Mouse (Mus musculus) ES-CJ7 (cell line): ENCODE results near the gene Actr3b.
A peak's percentile ranks its signal among the peaks of the same experiment; 100 is the strongest.
"Not testable (repeated sequence)": the region's sequence is repeated elsewhere in the genome, so short reads cannot be mapped to it uniquely, and the experiment has no call there.

ENCODE experiments used
- DNase-seq: peaks from one replicate; pipeline ENCODE4 v3.0.0; 2011; ENCODE audit warnings: low read depth, low spot score

Actr3b gene

DNA sequence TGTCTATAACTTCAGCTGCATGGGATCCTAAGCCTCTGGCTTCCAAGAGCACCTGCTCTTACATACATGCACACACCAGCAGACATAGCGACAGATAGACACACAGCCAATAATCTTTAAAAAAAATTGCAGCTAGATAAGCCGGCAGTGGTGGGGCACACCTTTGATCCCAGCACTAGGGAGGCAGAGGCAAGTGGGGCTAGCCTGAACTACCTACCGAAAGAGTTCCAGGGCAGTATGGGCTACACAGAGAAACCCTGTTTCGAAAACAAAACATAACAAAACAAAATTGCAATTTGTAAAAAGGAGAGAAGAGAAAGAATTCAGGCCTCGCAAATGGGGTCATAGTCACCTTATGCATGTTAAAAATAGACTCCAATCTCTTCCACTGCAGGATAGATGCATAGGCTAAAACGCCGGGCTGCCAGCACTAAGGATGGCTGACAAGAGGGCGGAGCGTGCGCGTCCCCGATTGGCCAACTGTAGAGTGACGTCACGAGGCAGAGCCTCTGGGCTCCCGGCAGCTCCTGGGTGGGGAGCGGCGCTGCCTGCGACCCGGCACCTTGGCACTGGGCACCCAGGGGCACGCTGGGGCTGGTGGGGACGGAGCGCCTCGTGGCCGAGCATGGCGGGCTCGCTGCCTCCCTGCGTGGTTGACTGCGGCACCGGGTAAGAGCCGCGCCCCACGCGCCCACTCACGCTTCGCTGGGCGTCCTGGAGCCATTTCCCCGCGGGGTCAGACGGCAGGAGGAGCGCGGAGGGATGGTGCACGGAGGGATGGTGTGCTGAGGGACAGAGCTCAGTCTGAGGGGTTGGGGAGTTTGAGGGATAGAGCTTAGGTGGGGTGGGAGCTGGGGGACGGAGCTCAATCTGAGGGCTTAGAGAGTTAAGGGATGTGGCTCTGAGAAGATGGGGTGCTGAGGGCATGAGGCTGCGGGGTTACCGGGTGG is at the start of gene Actr3b:
Gene Actr3b (plus strand): TSS at position 538 of the 950 bp plus-strand sequence.
- peak; percentile 90 for DNase-seq

GRCm38 (mm10) chr5:25713001-25713706 is 46.6 kb upstream of the Actr3b start:
- not testable (repeated sequence) for DNase-seq

- DNase-seq, result no peak
Measured at GRCm38 (mm10) chr5:25719390-25719789, 40.4 kb upstream of the Actr3b start.

DNA sequence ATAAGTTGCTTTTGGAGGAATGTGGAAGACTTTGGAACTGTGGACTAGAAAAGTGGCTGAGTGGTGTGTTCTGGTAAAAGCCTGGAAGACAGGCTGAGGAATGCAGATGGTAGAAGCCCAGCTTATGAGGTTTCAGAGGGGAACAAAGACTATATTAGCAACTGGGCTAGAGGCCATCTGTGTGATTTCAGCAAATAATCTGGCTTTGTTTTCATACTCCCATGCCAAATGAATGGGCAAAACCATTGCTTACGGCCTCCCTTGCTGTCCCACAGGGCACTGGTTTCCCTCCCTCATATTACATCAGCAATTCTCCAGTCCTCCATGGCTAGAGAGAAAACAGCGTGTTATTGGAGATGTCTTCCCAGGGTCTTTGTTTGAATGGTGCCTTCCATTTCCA is 36.8 kb upstream of the Actr3b start:
- no peak for DNase-seq

DNA sequence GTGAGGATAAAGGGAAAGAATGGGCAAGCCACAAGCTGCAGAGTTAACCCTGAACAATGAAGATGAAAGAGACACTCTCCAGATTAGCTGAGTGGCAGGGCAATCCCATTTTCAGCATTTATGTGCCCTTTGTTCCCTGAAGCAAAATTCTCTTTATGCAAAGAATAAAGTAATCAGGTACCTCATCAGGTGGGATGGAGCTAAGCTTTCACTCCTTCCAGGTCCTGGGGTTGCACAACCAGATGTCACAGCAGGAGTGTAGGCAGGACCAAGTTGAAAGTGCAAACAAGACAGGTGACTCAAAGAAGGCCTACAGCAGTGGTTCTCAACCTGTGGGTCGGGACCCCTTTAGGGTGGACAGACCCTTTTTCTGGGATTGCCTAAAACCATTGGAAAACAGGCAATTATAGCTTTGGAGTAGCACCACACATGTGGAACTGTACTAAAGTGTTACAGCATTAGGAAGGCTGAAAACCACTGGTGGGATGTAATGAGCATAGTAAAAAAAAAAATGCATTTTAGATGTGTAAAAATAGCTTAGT is 35.6 kb upstream of the Actr3b start:
- no peak for DNase-seq

- peak; percentile 23 for DNase-seq
Measured at GRCm38 (mm10) chr5:25734318-25734717, 25.5 kb upstream of the Actr3b start.

- DNase-seq, result no peak
Measured at GRCm38 (mm10) chr5:25735861-25736260, 23.9 kb upstream of the Actr3b start.

DNA sequence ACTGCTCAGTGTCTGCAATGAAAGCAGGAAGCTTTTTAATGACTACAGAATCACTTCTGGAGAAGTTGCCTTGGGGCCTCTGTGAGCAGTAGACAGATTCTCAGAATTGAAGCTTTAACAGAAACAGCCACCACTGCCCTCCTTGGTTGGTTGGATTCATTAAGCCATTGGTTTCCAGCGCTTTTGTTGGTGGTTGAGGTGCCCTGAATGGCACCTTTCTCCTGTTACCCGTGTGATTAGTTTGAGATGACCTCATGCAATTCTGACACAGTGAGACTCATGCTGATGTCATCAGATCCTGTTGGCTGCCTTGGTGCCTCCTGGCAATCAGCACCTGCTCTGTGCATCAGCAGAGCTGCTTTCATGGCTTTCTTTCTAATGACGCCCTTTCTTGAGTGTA is 21.3 kb upstream of the Actr3b start:
- no peak for DNase-seq

- DNase-seq, result not testable (repeated sequence)
Measured at GRCm38 (mm10) chr5:25738902-25739301, 20.9 kb upstream of the Actr3b start.

GRCm38 (mm10) chr5:25747904-25748303 is 11.9 kb upstream of the Actr3b start:
- no peak for DNase-seq

GRCm38 (mm10) chr5:25748613-25749012 is 11.2 kb upstream of the Actr3b start:
- no peak for DNase-seq

DNA sequence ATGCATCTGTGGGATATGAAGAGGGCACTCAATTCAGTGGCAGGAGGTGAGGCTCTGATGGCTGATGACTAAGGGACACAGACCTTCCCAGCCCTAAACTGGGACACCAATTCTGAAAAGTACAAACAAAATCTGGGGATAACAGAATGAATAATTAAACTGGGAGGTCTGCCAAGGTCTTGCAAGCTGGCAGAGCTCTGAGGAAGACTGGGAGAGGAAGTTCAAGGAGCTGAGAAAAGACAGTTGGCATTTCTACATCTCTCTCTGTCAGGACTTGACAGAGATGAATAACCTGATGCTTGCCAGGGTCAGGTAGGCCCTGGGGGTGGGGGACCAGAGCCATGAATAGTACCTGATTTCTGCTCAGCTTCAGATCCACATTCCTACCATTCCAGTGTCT is 8.2 kb upstream of the Actr3b start:
- no peak for DNase-seq

DNA sequence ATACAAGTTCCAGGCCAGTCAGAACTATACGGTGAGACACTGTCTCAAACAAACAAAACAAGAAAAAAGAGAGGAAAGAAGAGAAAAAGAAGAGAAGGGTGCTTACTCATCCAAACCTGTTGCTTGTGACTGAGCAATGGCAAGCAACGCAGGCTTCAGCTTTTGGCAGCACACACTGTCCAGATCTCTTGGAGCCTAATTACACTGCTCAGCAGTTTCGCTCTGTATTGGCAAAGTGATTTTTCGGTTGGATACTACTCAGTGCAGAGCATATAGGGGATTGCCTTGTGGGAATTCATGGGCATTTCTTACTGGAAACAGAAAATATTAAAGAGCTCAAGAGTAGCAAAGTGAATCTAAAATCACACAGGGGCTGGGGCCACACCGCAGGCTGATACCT is 6.9 kb upstream of the Actr3b start:
- DNase-seq, result no peak

- DNase-seq, result no peak
Measured at GRCm38 (mm10) chr5:25753556-25754235, 6.1 kb upstream of the Actr3b start.

DNA sequence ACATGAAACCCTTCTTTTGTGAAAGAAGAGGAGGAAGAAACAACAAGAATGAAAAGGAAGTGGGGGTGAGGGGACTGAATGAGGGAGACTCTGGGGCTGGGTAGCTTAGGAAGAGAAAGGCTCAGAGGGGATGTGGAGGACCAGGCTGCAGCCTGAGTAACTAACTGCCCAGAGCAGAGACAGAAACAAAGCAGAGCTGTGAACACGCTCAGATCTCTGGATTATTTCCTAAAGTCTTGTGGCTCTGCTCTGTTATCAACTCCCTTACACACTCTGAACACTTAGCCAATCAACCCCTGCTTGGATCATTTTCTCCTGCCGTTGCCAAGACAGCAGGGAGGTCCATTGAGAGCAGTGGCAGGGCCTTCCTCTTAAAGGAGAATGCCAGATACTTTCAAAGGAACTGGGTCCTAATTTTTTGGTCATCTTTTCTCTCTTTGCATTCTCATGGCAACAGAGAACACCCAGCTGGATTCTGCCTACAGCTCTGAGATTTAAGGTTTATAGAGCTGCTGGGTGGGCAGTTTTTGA is 5.5 kb upstream of the Actr3b start:
- DNase-seq, result no peak

- peak; percentile 26 for DNase-seq
Measured at GRCm38 (mm10) chr5:25760410-25760832, 624 bp downstream of the Actr3b start.

DNA sequence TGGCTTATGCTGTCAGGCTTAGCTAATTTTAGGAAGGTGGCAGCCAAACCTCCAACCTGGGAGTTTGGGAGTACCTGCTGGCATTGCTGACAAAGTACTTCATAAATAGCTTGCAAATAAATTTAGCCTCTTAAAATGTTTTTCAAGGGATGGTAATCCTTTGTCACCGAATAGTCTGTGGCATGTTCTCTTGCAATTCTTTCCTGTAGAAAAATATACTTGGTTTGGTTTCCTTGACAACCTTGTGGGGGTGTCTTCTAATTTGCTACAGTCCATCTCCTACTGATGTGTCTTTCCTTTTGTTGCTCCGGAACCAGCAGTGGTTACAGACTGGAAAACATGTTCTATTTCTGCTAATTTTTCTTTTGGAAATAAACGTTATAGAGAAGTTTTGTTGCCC is 1.1 kb downstream of the Actr3b start:
- no peak for DNase-seq

DNA sequence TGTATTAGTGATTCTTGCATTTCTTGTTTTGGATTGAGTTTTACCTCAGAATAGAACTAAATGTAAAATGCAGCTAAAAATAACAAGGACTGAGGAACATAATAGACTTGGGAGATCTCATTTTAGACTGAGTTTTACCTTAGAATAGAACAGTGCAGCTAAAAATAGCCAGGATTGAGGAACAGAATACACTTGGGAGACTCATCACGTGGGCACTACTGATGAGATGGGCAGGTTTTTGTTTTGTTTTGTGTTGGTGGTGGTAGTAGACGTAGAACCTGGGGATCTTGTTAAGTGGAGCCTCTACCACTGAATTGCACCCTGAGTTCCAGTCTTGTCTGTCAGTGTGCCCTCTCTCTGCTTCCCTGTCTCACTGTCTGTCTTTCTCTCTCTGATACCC is 2.1 kb downstream of the Actr3b start:
- no peak for DNase-seq

- DNase-seq, result peak; percentile 31
Measured at GRCm38 (mm10) chr5:25769006-25769405, 9.2 kb downstream of the Actr3b start.

DNA sequence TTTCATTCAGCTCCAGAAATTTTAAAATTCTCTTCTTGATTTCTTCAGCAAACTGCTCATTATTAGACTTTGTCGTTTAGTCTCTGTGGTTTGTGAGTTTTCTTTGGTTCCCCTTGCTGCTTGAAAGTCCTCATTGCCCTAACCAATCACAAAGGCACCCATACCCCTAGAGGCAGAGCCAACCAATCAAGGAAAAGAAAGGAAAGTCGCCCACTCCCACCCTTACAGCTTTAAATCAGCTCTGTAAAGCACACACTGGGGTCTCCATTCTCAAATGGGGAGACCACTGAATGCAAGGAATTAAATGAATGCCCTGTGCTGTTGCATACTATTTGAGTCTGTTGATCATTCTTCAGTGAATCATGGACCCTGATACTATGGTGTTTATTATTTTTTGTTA is 9.6 kb downstream of the Actr3b start:
- DNase-seq, result peak; percentile 58

- DNase-seq, result no peak
Measured at GRCm38 (mm10) chr5:25772456-25772855, 12.7 kb downstream of the Actr3b start.
